Mouse (Mus musculus): ENCODE measurements around the gene Gcdh. TPM values are rescaled to one million over a fixed set of nuclear protein-coding genes. Genes with fewer than 3 reads are reported as not detected.

Gene Gcdh
- polyA plus RNA-seq, 1 experiment from 2014 or later: 37.2 TPM

- Histone ChIP-seq H3K9me3 (no peaks in the 10 kb centered on the region), H3K9ac (no peak overlapping the region), H3K27ac (replicated peaks) (no peak overlapping the region), H3K4me1 (replicated peaks) (peaks cover 23% of the 10 kb centered on the region), H3K4me3 (peak overlapping the region; percentile 90), H3K4me2 (no peak overlapping the region), H3K27me3 (peaks cover 3% of the 10 kb centered on the region; the same call in 1 of the 2 replicates), H3K36me3 (peaks cover 24% of the 10 kb centered on the region)
- peak; percentile 28 for ATAC-seq (ENCODE audit: low read depth)
- 98% methylated on average over 3 of the region's 3 CpGs for WGBS
Observed at GRCm38 (mm10) chr8:84856434-84856833, 37.3 kb downstream of the Gcdh start.

- no peak for ATAC-seq (ENCODE audit: low read depth)
- 35% methylated on average over 6 of the region's 6 CpGs for WGBS
- H3K27ac ChIP-seq (replicated peaks): peak overlapping the region; percentile 87
Observed at GRCm38 (mm10) chr8:84847684-84848435, 45.9 kb downstream of the Gcdh start.

DNA sequence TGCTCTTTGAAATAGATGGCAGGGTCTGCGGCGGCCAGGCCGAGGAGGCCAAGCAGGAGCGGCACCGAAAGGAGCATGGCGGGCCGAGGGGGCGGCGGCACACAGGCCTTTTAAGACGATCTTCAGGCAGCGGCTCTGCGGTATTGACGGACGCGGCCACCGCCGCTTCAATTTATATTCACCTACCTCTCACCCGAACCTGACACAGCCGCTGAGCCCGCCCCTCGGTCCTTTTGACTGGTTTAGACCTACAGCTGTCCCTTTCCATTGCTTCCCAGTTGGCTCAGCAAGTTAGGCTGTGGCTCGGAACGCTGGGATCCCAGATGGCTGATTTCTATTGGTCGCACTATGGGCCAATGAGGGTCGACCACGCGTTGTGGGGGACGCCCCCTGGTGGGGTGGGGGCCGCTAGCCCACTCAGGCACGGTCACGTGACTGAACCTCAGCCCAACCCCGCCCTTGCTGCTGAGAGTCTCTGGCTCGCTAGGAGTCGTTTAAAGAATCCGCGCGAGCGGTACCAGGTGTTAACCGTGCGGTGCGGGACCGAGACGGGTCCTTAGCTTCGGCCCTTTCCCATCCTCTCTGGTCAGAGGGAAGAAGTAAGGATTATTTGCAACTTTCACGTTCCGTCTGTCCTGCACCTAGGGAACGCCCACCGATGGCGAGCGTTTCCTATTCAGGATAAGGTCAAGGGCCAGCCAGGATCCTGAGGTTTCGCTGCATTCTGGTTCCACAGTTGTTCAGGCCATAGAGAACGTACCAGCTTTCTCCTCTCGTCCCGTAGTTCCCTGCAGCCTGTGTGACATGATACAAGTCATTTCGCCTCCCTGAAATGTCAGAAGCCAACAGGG lies 46.8 kb downstream of the Gcdh start, which contains the start of gene Calr:
Gene Calr, minus strand, starts transcription at position 213 of the 851 bp plus-strand sequence.
- H3K4me3 ChIP-seq: peak within 1 kb of the TSS; percentile 92
- WGBS: under 1% methylated on average over 55 of the region's 55 CpGs
- peaks cover 42% of the 10 kb centered on the region for H3K4me1 ChIP-seq (replicated peaks)
- peak within 1 kb of the TSS; percentile 92 for H3K27ac ChIP-seq (replicated peaks)
- peak; percentile 99 for ATAC-seq (ENCODE audit: low read depth)
- peak within 1 kb of the TSS; percentile 96 for H3K9ac ChIP-seq
- H3K4me2 ChIP-seq: peak within 1 kb of the TSS; percentile 90
- H3K9me3 ChIP-seq: no peaks in the 10 kb centered on the region
- peaks cover 35% of the 10 kb centered on the region for H3K36me3 ChIP-seq
- H3K27me3 ChIP-seq: no peaks in the 10 kb centered on the region

More at GRCm38 (mm10) chr8:84847684-84848435, 45.9 kb downstream of the Gcdh start:
- Histone ChIP-seq H3K36me3 (peaks cover 26% of the 10 kb centered on the region), H3K27me3 (no peaks in the 10 kb centered on the region), H3K4me2 (peak overlapping the region; percentile 74), H3K9ac (peak overlapping the region; percentile 79), H3K9me3 (no peaks in the 10 kb centered on the region), H3K4me3 (peak overlapping the region; percentile 92), H3K4me1 (replicated peaks) (peaks cover 36% of the 10 kb centered on the region)

- Histone ChIP-seq H3K9ac (peak overlapping the region; percentile 96), H3K4me3 (peak overlapping the region; percentile 92), H3K9me3 (no peaks in the 10 kb centered on the region), H3K4me2 (peak overlapping the region; percentile 90), H3K4me1 (replicated peaks) (peaks cover 42% of the 10 kb centered on the region), H3K27me3 (no peaks in the 10 kb centered on the region), H3K36me3 (peaks cover 42% of the 10 kb centered on the region), H3K27ac (replicated peaks) (peak overlapping the region; percentile 92)
- 0% methylated on average over 30 of the region's 30 CpGs for WGBS
- peak; percentile 36 for ATAC-seq (ENCODE audit: low read depth)
Observed at GRCm38 (mm10) chr8:84846094-84846721, 47.5 kb downstream of the Gcdh start.

- Histone ChIP-seq H3K9ac (peak overlapping the region; percentile 96), H3K4me3 (peak overlapping the region; percentile 92), H3K36me3 (peaks cover 45% of the 10 kb centered on the region), H3K27me3 (no peaks in the 10 kb centered on the region), H3K4me1 (replicated peaks) (peaks cover 42% of the 10 kb centered on the region), H3K27ac (replicated peaks) (peak overlapping the region; percentile 92), H3K9me3 (no peaks in the 10 kb centered on the region), H3K4me2 (peak overlapping the region; percentile 90)
- no peak for ATAC-seq (ENCODE audit: low read depth)
- WGBS: 18% methylated on average over 12 of the region's 12 CpGs
Observed at GRCm38 (mm10) chr8:84845355-84846093, 48.2 kb downstream of the Gcdh start.

DNA sequence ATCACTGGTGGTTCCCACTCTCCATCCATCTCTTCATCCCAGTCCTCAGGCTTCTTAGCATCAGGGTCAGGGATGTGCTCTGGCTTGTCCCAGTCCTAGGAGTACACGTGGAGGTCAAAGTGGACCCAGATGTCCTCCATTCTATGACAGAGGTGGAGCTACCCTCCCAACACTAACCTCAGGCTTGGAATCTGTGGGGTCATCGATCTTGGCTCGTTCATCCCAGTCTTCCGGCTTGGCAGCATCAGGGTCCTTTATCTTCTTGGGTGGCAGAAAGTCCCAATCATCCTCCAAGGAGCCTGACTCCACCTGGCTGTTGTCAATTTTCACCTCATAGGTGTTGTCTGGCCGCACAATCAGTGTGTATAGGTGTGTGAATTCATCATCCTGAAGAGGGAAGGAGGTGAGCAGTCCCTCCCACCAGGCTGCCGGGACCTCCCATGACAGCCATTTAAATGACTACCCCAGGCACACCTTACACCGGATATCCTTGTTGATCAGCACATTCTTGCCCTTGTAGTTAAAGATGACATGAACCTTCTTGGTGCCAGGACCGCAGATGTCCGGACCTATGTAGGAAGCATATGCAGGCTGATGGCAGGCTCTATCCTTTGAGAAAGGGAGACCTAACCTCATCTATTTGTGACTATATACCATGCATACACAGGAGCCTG lies 49.2 kb downstream of the Gcdh start:
- H3K4me3 ChIP-seq: peak overlapping the region; percentile 92
- peaks cover 45% of the 10 kb centered on the region for H3K36me3 ChIP-seq
- peak overlapping the region; percentile 90 for H3K4me2 ChIP-seq
- H3K9me3 ChIP-seq: no peaks in the 10 kb centered on the region
- WGBS: 89% methylated on average over 9 of the region's 9 CpGs
- peaks cover 46% of the 10 kb centered on the region for H3K4me1 ChIP-seq (replicated peaks)
- H3K27me3 ChIP-seq: no peaks in the 10 kb centered on the region
- no peak for ATAC-seq (ENCODE audit: low read depth)
- 0 out of 2 replicates have a peak overlapping the region, but pooled peaks have one; percentile 4 for H3K27ac ChIP-seq (replicated peaks)
- peak overlapping the region; percentile 96 for H3K9ac ChIP-seq

DNA sequence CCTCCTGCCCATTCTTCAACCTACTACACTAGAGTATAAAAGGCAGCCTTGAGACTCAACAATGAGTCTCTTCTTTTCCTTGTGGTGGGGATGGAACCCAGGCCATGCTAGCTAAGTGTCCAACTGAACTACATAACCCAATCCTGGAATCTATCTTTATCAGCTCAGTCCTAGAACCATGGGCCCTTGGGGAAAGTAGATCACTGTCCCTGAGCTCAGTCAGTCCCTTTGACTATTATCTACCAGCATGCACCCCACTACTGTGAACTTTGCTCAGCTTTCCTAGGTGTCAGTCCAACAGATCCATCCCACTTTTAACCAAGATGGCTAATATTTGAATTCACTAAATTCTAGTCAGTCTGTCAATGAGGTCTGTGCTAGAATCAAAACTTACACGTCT lies 52.2 kb downstream of the Gcdh start:
- Histone ChIP-seq H3K4me3 (no peak overlapping the region), H3K4me2 (no peak overlapping the region), H3K4me1 (replicated peaks) (peaks cover 57% of the 10 kb centered on the region), H3K9ac (no peak overlapping the region), H3K36me3 (peaks cover 67% of the 10 kb centered on the region), H3K27ac (replicated peaks) (0 out of 2 replicates have a peak overlapping the region, but pooled peaks have one; percentile 89), H3K9me3 (no peaks in the 10 kb centered on the region), H3K27me3 (no peaks in the 10 kb centered on the region)
- 67% methylated on average over 1 of the region's 1 CpGs for WGBS
- ATAC-seq (ENCODE audit: low read depth): no peak

GRCm38 (mm10) chr8:84840248-84840999 lies 53.3 kb downstream of the Gcdh start, which contains the start of gene Rad23a:
Gene Rad23a, minus strand, starts transcription at chr8:84840665.
- peaks cover 66% of the 10 kb centered on the region for H3K4me1 ChIP-seq (replicated peaks)
- WGBS: under 1% methylated on average over 55 of the region's 55 CpGs
- peak; percentile 96 for ATAC-seq (ENCODE audit: low read depth)
- peak within 1 kb of the TSS; percentile 88 for H3K4me3 ChIP-seq
- no peaks in the 10 kb centered on the region for H3K9me3 ChIP-seq
- peak within 1 kb of the TSS; percentile 95 for H3K9ac ChIP-seq
- peak within 1 kb of the TSS; percentile 60 for H3K4me2 ChIP-seq
- no peaks in the 10 kb centered on the region for H3K27me3 ChIP-seq
- peaks cover 77% of the 10 kb centered on the region for H3K36me3 ChIP-seq
- peak within 1 kb of the TSS; percentile 89 for H3K27ac ChIP-seq (replicated peaks)

- Histone ChIP-seq H3K27ac (replicated peaks) (peak overlapping the region; percentile 89), H3K36me3 (peaks cover 76% of the 10 kb centered on the region), H3K9ac (peak overlapping the region; percentile 95), H3K9me3 (no peaks in the 10 kb centered on the region), H3K4me1 (replicated peaks) (peaks cover 66% of the 10 kb centered on the region), H3K27me3 (no peaks in the 10 kb centered on the region), H3K4me2 (peak overlapping the region; percentile 60), H3K4me3 (peak overlapping the region; percentile 88)
- no peak for ATAC-seq (ENCODE audit: low read depth)
- 4% methylated on average over 7 of the region's 7 CpGs for WGBS
Observed at GRCm38 (mm10) chr8:84839875-84840247, 53.9 kb downstream of the Gcdh start.

DNA sequence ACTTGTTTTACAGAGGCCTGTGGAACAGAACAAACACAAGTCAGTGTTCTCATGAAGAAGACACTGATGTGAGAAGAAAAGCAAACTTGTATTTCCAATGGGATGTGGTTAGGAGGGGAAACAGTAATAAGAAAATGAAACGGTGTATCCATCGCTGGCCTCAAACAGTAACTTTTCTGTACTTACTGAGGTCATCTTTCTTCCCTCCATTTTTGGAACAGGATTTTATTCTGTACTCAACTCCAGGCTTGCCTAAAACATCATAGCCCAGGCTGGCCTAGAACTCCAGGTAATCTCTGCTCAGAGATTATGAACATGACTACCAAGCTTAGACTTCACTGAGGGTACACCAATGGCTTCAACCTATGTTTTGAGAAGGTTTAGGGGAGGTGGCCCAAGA lies 54.3 kb downstream of the Gcdh start:
- H3K4me1 ChIP-seq (replicated peaks): peaks cover 66% of the 10 kb centered on the region
- peak overlapping the region; percentile 95 for H3K9ac ChIP-seq
- H3K9me3 ChIP-seq: no peaks in the 10 kb centered on the region
- WGBS: 92% methylated on average over 2 of the region's 2 CpGs
- H3K4me3 ChIP-seq: peak overlapping the region; percentile 88
- H3K4me2 ChIP-seq: peak overlapping the region; percentile 60
- H3K36me3 ChIP-seq: peaks cover 76% of the 10 kb centered on the region
- no peaks in the 10 kb centered on the region for H3K27me3 ChIP-seq
- peak overlapping the region; percentile 89; the same call in 1 of the 2 replicates for H3K27ac ChIP-seq (replicated peaks)
- no peak for ATAC-seq (ENCODE audit: low read depth)
